Mouse (Mus musculus) liver, embryonic 14.5 days (tissue): Measurements from ENCODE around the gene Tufm.

ENCODE experiments used
- CTCF ChIP-seq: IDR thresholded peaks from 2 replicates; pipeline ENCODE4 v1.5.1; 2016; ENCODE audit warnings: antibody characterized with exemption, low read depth, control low read depth
- EP300 ChIP-seq: IDR thresholded peaks from 2 replicates; pipeline ENCODE4 v1.6.1; 2016; ENCODE audit warnings: antibody characterized with exemption, low read depth

GRCm38 (mm10) chr7:126472306-126472705, 14.9 kb upstream of the Tufm start:
- TF ChIP-seq EP300 (no peak), CTCF (no peak)
